Mouse (Mus musculus): ENCODE measurements around the gene Il27.

Il27 gene

DNA sequence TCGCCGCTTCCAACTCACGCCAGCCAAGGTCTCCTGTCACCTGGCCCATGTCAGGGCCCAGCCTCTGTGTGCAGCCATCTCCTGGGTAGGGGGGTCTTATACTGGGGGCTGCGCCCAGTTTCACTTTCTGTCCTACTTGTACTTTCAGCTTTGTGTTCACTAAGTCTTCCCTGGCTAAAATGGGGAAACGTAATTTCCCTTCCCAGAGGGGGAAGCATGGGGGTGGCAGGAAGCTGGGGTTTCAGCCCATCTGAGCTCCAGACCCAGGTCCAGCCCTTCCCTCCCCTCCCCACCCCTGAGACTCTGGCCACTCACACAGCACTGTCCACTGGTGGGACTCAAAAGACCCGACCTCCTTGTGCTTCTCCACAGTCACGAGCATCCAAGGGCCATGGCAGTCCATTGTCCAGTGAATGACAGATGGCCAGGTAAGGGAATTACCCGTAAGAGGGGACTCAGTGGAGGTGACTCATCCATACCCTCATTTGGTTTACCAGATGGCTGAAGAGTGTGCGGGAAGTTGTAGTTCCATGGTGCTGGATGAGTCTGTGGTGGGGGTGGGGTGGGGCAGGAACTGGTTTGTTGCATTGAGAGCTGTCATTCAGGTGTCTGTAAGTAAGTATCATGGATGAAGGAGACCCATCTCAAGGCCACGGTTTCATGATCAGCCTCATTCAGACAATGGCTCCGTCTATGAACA is at the start of gene Il27:
Gene Il27 (minus strand): TSS at position 80 of the 700 bp plus-strand sequence.
- DNase-seq (ENCODE audit: low spot score): no peak

DNA sequence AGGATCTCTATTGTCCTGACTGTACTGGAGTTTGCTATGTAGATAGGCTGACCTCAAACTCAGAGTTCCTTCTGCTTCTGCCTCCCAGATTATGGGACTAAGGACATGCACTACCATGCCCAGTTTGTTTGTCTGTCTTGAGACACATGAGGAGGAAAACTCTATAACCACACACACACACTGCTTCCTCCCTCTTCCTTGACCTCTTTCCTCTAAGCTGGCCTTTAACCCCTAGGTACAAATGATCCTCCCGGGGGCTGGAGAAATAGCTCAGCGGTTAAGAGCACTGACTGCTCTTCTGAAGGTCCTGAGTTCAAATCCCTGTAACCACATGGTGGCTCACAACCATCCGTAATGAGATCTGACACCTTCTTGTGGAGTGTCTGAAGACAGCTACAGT is 49.6 kb upstream of the Il27 start:
- no peak for DNase-seq (ENCODE audit: low spot score)

DNA sequence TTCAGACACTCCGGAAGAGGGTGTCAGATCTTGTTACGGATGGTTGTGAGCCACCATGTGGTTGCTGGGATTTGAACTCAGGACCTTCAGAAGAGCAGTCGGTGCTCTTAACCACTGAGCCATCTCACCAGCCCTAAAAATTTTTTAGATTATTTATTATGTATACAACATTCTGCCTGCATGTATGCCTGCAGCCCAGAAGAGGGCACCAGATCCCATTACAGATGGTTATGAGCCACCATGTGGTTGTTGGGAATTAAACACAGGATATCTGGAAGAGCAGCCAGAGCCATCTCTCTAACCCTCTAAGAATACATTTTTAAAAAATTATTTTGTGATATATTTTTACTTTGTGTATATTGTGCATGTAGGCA is 48.5 kb upstream of the Il27 start:
- peak; percentile 55 for DNase-seq (ENCODE audit: low spot score)

DNA sequence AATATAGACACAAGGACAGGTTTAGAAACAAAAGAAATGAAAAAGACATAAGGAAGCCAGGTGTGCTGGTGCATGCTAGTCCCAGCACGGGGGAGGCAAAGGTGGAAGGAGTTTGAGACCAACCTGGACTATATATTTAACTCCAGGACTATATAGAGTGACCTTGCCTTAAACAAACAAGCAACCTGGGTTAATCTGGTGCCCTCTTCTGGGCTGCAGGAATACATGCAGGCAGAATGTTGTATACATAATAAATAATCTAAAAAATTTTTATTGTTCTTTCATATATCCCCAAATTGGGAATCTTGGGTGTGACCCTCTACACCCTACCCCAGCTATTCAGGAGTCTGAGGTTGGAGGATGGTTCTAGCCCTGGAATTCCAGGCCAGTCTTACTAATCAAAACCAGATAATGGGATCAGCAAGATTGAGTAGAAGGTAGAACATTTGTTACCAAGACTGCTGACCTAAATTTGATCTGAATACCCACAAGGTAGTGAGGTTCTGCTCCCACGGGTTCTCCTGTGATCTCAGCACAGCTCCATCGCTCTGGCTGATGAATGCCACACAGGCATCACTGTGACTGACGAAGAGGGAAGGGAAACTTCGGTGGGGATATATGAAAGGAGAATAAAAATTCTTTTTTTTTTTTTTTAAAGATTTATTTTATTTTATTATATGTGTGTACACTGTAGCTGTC is 48.0 kb upstream of the Il27 start:
- no peak for DNase-seq (ENCODE audit: low spot score)

DNA sequence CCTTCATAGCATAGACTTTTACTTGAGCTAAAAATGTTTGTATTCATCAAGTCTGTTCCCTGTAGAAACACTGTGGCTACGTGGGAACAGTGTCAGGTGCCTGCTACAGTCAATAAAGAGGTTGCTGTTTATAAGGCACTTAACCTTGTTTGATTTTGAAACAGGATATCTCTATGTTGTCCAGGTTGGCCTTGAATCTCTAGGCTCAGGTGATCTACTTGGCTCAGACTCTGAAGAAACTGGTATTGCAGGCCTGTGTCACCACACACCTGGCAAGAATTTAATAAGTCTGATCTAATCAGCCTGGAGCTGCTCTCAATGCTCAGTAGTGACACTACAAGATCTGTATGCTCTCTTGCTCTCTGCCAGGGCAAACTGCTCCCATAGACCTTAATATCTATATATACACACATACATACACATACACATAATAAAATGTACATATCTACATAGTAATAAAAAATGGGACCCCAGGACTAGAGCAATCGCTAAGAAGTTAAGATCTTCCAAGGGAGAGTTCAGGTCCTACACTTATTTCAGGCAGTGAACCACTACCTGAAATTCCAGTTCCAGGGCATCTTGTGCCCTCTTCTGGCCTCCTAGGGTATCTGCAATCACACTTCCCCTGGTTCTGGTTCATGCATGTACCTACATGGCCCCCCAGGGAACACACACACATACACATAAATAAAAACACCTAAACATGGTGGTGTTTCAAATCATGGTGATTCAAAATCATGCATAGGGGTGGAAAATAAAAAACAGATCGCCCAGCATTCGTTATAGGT is 42.2 kb upstream of the Il27 start:
- DNase-seq (ENCODE audit: low spot score): peak; percentile 49

DNA sequence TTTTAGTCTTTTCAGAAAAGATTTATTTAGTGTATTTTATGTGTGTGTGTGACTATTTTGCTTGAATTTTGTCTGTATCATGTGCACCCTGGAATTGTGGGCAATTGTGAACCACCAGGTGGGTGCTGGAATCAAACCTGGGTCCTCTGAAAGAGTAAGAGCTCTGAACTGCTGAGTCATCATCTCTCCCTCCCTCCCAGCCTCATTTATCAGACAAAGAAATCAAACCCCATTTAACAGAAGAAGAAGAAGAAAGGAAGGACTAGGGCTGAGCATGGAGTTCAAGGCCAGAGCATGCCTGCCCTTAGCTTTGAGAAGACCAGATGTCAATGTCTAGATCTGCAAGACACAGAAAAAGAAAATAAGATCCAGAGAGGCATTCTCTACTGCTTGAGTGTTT is 40.6 kb upstream of the Il27 start:
- no peak for DNase-seq (ENCODE audit: low spot score)

DNA sequence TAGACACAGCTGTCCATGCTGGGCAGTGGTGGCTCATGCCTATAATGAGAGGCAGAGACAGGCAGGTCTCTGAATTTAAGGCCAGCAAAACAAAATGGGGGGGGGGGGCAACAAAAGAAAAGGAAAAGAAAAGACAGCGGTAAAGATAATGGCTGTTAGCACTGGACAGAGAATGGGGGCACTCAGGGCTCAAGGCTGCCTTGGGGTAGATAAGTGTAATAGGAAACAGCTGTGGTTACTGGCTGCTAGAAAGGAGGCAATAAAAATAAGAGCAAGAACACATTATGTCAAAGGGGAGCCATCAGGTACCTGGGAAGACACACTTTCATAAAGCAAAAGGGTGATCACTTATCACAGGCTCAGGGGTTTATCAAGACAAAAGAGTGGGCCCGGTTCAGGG is 37.7 kb upstream of the Il27 start:
- no peak for DNase-seq (ENCODE audit: low spot score)

DNA sequence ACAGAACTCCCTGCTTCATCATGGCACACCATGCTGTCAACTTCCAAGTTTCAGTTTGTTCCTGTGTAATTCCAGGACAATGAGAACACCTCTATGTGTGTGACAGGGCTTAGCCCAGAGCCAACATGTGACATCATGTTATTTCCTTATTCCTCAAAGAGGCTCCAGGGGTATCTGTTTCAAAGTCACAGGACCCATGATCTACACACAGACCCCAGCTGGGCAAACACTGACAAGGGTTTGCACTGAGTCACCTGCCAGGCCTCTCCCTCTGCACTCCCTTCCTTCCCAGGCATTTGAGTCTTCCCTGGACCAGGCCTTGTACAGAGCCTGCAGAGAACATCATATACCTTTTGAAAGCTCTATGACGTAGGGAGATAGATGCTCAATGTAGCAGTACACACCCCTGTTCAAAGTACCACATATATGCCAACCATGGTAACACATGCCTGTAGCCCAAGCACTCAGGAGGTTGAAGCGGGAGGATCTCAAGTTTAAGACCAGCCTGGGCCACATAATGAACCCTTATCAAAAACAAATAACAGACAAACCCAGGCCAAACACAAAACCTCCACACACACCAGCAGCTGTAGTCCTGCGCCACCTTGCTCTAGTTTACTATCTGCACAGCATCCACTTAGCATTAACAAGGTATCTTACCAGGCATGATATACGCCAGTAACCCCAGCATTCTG is 36.2 kb upstream of the Il27 start, which contains the start of gene Nupr1:
Gene Nupr1 (minus strand): TSS at position 38 of the 695 bp plus-strand sequence.
- no peak for DNase-seq (ENCODE audit: low spot score)

DNA sequence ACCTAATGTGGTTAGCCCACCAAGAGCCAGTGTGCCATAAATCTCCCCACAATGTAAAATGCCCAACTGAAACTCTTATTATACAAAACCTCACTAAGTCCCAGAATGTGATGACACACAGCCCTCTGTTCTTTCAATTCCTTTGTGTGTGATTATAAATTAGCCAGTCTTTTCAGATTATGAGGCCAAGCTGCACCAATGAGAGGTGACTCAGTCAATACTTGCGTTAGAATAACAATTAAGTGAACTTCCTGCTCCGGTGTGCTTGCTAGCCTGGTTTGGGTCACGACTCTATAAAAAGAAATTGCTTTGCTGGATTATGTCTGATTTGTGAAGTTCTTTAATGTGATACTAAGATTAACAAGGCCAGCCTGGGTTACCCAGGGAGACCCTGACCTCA is 35.2 kb upstream of the Il27 start:
- no peak for DNase-seq (ENCODE audit: low spot score)

DNA sequence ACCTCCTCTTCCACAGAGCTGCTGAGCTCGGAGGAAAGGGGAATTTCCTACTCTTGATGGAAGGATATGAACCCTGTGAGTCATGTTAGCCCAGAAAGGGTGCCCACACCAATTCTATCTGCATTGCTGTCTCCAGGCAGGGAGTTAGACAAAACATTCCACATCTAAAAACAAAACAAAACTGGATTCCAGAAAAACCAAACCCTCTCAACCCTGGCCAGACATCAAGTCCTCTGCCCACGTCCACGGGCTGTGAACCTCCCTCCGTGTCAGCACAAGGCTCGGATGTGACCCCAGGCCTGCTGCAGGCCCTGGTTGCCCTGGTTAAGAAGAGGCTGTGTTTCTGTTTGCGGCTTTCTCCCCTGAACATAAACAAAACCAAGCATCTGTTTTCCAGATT is 33.4 kb upstream of the Il27 start:
- DNase-seq (ENCODE audit: low spot score): no peak

DNA sequence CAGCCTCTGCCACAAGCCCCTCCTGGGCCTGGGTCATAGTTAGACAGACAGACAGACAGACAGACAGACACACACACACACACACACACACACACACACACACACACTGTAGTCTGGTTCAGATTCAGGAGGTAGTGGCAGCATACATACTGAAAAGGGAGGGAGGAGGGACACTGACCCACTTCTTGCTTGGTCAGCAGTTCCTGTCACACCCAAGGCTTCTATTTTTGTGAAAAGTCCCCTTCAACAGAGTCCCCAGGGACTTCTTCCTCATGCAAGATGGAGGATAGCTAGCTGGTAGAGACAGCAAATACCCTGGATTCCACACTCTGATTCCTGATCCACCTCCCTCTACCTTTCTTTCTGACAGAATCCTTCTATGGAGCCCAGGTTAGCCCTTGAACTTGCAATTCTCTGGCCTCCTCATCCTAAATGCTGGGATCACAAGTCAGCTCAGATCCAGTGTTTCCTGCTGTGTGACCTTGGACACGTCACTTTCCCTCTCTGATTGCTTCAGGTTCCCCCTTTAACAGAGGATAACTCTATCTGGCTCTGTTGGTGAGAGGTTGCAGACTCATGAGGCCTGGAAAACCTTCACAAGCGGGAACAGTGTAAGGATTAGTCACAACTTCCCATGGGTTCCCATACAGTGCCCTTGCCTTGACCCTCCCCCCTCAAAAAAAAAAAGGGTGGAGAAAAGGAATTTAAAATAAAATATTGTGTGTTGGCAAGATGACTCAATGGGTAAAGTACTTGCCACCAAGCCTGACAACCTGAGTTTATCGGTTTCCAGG is 31.3 kb upstream of the Il27 start:
- no peak for DNase-seq (ENCODE audit: low spot score)

DNA sequence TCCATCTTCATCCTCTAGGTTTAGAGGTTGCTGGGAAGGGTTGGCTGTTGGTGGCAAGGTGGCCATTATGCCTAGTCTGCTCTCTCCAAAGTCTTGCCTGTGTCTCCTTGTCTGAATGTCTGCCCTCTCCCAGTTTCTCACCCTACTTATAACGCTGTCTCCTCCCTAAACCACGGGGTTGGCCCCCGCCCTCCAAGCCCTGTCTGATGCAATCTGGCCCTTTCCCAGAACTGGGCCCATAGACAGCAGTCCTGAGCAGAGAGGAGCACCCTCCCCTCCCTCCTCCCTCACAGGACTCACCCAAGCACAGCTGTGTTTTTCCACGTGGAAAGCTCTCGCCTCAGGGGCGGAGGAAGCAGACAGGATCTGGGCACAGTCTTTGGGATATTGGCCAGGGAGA is 30.6 kb upstream of the Il27 start:
- DNase-seq (ENCODE audit: low spot score): no peak

DNA sequence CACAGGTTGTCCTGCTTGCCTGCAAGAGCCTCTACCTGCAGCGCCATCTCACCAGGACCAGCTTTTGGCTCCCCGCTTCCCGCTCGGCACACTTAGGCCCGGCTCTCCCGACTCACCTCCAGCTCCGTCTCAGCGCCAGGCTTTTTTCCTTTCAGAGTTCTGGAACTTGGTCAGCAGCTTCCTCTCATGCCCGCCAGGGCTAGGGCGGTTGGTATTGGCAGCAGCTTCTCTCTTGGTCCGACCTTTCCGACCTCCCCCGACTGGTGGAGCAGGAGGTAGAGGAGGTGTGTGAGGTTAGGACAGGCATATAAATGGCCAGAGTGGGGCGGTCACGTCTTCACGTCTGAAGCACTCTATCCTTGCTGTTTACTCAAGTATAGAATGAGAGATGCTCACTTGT is 30.0 kb upstream of the Il27 start:
- DNase-seq (ENCODE audit: low spot score): no peak

DNA sequence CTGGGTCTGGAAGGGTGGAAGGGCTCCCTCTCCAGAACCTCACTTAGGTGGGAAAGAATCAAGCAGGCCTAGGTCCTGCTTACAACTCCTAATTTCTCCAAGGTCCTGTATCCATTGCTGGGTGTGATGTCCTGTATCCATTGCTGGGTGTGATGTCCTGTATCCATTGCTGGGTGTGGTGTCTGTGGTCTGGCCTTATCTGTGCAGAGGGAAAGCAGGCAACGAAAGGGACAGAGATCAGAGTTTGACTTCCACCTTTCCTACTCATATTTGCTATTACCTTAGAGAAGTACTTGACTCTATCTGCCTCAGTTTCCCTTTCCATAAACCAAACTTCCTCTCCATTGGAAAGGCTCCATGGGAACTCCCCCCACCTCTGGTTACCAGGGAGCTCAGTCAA is 28.6 kb upstream of the Il27 start:
- DNase-seq (ENCODE audit: low spot score): no peak

DNA sequence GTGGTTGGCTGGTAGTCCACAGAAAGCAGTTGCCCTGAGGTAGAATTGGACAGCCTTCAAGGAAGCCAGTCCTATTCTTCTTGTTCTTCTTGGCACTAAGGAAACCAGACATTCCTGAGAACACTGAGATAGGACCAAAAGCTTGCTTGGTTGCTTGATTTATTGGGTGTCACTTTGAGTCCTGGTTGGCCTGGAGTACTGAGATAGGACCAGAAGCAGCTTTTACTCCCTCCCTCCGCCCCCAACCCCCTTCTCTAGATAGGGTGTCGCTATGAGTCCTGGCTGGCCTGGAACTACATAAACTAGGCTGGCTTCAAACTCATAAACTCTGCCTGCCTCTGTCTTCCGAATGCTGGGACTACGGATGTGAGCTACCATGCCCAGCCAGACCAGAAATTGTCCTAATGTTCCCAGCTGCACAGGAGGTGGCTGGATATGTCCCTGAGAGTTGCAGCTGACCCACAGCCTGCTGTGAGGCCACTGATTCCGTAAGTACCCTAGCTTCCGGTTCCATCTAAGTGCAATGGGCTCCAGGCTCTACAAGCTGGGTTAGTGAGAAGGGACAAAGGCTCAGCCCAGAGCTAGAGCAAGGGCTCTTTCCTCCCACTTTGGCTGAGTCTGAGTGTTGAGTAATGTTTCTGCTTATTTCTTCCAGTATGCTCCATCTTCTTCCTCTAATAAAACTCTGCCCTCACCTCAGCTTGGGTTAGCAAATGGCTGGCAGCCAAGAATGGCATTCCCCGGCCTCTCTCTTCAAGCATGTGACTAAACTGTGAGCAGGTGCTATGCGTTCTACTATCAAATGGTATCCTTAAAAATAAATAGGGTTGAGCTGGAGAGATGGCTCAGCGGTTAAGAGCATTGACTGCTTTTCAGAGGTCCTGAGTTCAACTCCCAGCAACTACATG is 27.0 kb upstream of the Il27 start:
- no peak for DNase-seq (ENCODE audit: low spot score)

DNA sequence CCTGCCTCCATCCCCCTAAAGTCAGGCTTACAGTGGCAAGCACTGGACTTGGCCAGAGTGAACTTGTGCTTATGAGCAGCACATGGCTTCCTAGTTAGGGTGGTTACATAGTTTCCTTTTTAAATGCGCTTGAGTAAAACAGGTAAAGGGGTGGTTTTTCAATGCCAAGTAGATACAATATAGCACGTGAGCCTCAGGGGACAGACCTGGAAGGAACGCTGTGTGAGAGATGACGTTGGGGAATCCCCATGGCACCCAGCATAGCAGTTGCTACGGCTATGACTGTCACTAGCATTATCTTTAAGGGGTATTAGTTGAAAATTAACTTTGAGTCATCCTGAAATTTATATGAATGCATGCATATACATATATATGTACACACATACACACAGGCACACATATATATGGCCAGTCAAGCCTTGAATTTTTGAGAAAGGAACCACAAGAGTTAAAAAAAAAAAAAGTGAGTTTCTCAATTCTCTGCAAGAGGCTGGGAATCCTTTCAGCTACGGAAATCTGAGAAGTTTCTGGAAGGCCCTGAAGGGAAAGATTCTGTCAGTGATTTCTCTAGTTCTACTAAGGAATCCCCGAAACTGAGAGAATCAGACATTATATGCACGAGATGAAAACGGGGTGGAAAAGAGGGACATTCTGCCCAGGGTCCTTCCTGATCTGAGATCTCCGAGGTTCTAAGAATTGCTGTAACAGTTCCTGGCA is 25.0 kb upstream of the Il27 start:
- DNase-seq (ENCODE audit: low spot score): no peak

DNA sequence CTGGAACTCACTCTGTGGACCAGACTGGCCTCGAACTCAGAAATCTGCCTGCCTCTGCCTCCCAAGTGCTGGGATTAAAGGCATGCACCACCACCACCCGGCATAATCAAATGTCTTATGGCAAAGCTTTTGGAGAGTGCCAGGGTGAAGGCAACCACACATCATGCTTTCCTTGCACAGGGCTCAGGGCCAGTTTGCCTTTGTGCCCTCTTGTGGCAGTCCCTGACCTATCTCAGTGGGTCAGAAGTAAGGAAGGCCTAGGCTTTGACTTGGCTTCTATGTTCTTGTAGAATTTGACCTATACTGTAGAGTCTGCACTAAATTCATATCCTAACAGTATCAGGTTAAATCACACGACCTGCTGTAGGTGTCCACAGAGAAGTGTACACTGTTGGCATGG is 22.0 kb upstream of the Il27 start:
- DNase-seq (ENCODE audit: low spot score): no peak

DNA sequence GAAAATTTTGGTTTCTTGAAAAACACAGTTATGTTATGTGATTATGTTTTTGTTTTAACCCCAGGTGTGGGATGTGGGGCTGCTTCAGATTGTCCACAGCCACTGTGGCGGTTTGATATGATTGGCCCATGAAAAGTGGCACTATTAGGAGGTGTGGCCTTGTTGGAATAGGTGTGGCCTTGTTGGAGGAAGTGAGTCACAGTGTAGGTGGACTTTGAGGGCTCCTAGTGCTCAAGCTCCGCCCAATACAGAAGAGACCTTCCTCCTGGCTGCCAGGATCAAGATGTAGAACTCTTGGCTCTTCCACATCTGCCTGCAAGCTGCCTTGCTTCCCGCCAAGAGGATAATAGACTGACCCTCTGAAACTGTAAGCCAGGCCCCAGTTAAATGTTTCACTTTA is 18.0 kb upstream of the Il27 start:
- DNase-seq (ENCODE audit: low spot score): no peak

DNA sequence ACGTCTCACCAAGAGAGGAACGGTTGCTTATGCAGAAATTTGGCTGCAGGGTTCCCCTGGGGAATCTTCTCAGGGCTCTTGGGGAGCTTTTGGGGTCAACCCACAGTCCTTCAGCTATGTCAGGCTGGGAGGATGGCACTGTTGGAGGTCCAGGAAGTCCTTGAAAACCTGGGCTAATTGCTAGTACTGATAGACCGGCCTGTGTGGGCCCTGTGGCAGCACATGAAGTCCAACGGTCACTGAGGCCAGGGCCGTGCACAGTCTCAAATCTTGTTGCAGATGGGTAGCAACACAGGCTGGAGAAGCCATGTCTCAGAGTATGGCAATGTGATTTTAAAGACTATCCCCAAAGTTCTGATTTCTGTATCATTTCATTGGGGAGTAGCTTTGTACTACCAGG is 13.1 kb upstream of the Il27 start:
- DNase-seq (ENCODE audit: low spot score): no peak

DNA sequence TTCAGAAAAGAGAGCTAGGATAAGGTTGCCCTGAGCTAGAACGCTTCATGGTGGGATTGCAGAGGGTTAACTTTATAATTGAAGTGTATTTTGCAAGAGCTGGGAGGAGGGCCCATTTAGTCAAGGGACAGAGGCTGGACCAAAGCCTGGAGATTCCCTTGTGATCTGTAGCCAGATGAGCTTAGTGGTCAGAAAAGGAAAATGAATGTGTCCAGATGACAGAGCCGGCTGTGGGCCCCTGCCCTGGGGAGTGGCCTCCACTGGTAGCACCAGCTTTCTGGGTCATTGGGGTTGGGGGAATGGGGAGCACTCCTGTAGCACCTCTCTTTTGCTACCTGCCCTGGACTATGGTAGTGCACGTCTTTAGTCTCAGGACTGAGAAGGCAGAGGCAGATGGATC is 12.3 kb upstream of the Il27 start:
- no peak for DNase-seq (ENCODE audit: low spot score)

Measured in embryo, embryonic 10 days (tissue).